26 mouse cellular contexts compared by ENCODE assay signal in the genomic region with DNA sequence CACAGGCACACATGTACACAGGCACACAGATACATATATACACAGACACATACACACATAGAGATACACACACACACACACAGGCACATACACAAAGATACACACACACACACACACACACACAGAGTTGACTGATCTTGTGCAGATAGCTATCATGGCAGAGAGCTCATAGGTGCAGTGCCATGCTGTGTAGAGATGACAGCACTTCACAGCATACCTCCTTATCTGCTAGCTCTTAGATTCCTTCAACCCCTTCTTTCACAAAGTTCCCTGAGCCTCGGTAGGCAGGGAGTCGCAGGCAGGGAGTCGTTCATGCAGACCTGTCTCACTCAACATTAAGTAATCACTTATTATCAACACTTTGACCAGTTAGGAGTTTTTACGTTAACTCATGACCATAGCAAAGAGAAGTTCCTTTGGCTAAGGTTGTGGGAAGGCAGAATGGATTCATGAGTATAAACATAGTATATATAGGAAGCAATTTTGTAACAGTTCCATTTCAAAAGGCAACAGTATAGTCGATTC.
A peak's percentile ranks its signal among the peaks of the same experiment; 100 is the strongest.
DNase-seq lines count a peak whose midpoint lies in the region; ATAC-seq and TF ChIP-seq lines count a peak whose summit lies in the region.
"Had no signal": no experiment of that assay in that cellular context is flagged by ENCODE, and none has a peak within 500 bp of the region (broad histone marks: within the 10 kb centered on the region; RNA-seq: fewer than 3 reads in every experiment).

No protein-coding gene starts in this region.

- H3K4me2 ChIP-seq in liver, embryonic 12.5 days = no peak overlapping the region
- H3K4me2 ChIP-seq: embryonic facial prominence, embryonic 12.5 days; forebrain, embryonic 12.5 days; kidney, embryonic 15.5 days; midbrain, embryonic 11.5 days had no signal

- peak overlapping the region; percentile 98 for H3K27ac ChIP-seq in spleen, adult 2 months (ENCODE audit: insufficient read depth, low read length)
- peak overlapping the region; percentile 91 for H3K27ac ChIP-seq in liver, embryonic 12.5 days
- H3K27ac ChIP-seq: embryonic facial prominence, embryonic 12.5 days; forebrain, embryonic 12.5 days; hindbrain, embryonic 10.5 days; kidney, embryonic 15.5 days; stomach, postnatal 0 days had no signal

- peak overlapping the region; percentile 9 for H3K9ac ChIP-seq in liver, embryonic 12.5 days
- H3K9ac ChIP-seq: embryonic facial prominence, embryonic 12.5 days; forebrain, embryonic 12.5 days; forebrain, postnatal 0 days; kidney, embryonic 15.5 days had no signal

- ATAC-seq in erythroblast, adult 5-6 weeks (replicated peaks; ENCODE audit: low FRiP score, poor library complexity, severe bottlenecking) = peak; percentile 34; the same call in 1 of the 2 replicates
- ATAC-seq in liver, embryonic 12.5 days = peak; percentile 63
- peak; percentile 35; the same call in 1 of the 2 replicates for ATAC-seq in megakaryocyte-erythroid progenitor cell, adult 5-6 weeks (replicated peaks; ENCODE audit: low FRiP score, low TSS enrichment, poor library complexity, severe bottlenecking)
- ATAC-seq: forebrain, postnatal 0 days; hindbrain, embryonic 16.5 days; midbrain, embryonic 16.5 days had no signal

- peaks cover 28% of the 10 kb centered on the region; the same call in 1 of the 2 replicates for H3K4me1 ChIP-seq in spleen, adult 2 months (ENCODE audit: control insufficient read depth, insufficient read depth, insufficient read length)
- peaks cover 68% of the 10 kb centered on the region for H3K4me1 ChIP-seq in liver, embryonic 12.5 days
- H3K4me1 ChIP-seq: embryonic facial prominence, embryonic 12.5 days; forebrain, embryonic 12.5 days; hindbrain, embryonic 10.5 days had no signal

- no peaks in the 10 kb centered on the region for H3K36me3 ChIP-seq in spleen, adult 2 months (ENCODE audit: control insufficient read depth, insufficient read depth, low read length)
- no peaks in the 10 kb centered on the region for H3K36me3 ChIP-seq in liver, embryonic 12.5 days
- H3K36me3 ChIP-seq: embryonic facial prominence, embryonic 12.5 days; forebrain, embryonic 12.5 days; hindbrain, embryonic 10.5 days; kidney, embryonic 15.5 days had no signal

- H3K27me3 ChIP-seq in spleen, adult 2 months (ENCODE audit: control insufficient read depth, insufficient read depth, low read length) = no peaks in the 10 kb centered on the region
- H3K27me3 ChIP-seq in liver, embryonic 12.5 days (replicated peaks) = no peaks in the 10 kb centered on the region
- H3K27me3 ChIP-seq: CH12.LX; embryonic facial prominence, embryonic 12.5 days; forebrain, embryonic 12.5 days; kidney, embryonic 15.5 days had no signal

- no peak for TF ChIP-seq POLR2A in spleen, adult 2 months (IDR thresholded peaks at IDR 0.05; ENCODE audit: low read depth, low read length)

- no peak for TF ChIP-seq CTCF in spleen, adult 2 months (IDR thresholded peaks at IDR 0.05; ENCODE audit: extremely low read depth, insufficient read depth, insufficient read length, insufficient replicate concordance)

- WGBS in spleen, adult 2 months = 64% methylated on average over 5 of the region's 5 CpGs
- WGBS in liver, embryonic 12.5 days (ENCODE audit: insufficient replicate concordance) = 29% methylated on average over 5 of the region's 5 CpGs

- H3K4me3 ChIP-seq in spleen, adult 2 months (ENCODE audit: extremely low read depth, insufficient read depth, insufficient read length) = no peak overlapping the region
- H3K4me3 ChIP-seq in liver, embryonic 12.5 days = no peak overlapping the region
- H3K4me3 ChIP-seq: embryonic facial prominence, embryonic 12.5 days; forebrain, embryonic 12.5 days; hindbrain, embryonic 10.5 days; kidney, embryonic 15.5 days had no signal

- no peaks in the 10 kb centered on the region for H3K9me3 ChIP-seq in liver, embryonic 12.5 days (replicated peaks)
- H3K9me3 ChIP-seq: embryonic facial prominence, embryonic 12.5 days; forebrain, embryonic 12.5 days; hindbrain, embryonic 10.5 days; kidney, embryonic 15.5 days had no signal

- no peak for DNase-seq in spleen, adult 2 months (ENCODE audit: low read depth in 1 of 2, low spot score in 2 of 2)
- no peak for DNase-seq in spleen, postnatal 14 days (ENCODE audit: low spot score in 2 of 2)
- no peak for DNase-seq in urinary bladder, postnatal 25 days (ENCODE audit: low spot score)
- no peak for DNase-seq in adrenal gland, postnatal 36 days
- DNase-seq: adrenal gland, adult 8-10 months; cerebellum, adult 8-10 months; cerebellum, postnatal 36 days; embryo, embryonic 11 days; forebrain, postnatal 0 days; gastrocnemius, postnatal 10 days; heart, postnatal 14 days; kidney, adult 18-20 months; kidney, postnatal 25 days; right cerebral cortex, postnatal 25 days had no signal
